Mouse (Mus musculus) lung, postnatal 0 days (tissue): Measurements from ENCODE around the gene Itgb1.

ENCODE experiments used
- CTCF ChIP-seq: IDR thresholded peaks from 2 replicates; pipeline ENCODE4 v1.5.1; 2016; ENCODE audit warnings: antibody characterized with exemption, mild to moderate bottlenecking
- EP300 ChIP-seq: IDR thresholded peaks from 2 replicates; pipeline ENCODE4 v1.6.1; 2016; ENCODE audit warnings: antibody characterized with exemption, mild to moderate bottlenecking, control low read depth

GRCm38 (mm10) chr8:128686429-128686990, 1.1 kb downstream of the Itgb1 start:
- TF ChIP-seq CTCF (no peak), EP300 (no peak)
